Mouse (Mus musculus) erythroblast, embryonic 14.5 days (primary cell): ENCODE results near the gene Lhfpl4.

Source experiments
- GATA1 ChIP-seq: IDR thresholded peaks from 2 replicates; pipeline ENCODE4 v1.6.1; 2012; ENCODE audit warnings: low read length, inconsistent platforms, mixed read lengths
- TAL1 ChIP-seq: IDR thresholded peaks from 3 replicates; pipeline ENCODE4 v1.6.1; 2012; ENCODE audit warnings: low read length, inconsistent platforms, mixed read lengths

- TF ChIP-seq GATA1 = no peak
- TF ChIP-seq TAL1 = no peak
Measured at GRCm38 (mm10) chr6:113144764-113145163, 50.4 kb downstream of the Lhfpl4 start.
